Mouse (Mus musculus) hindbrain, embryonic 15.5 days (tissue): ENCODE measurements at regions not wholly inside any gene's neighbourhood (a gene's known extent, or its start where the extent isn't known, plus 50 kb on each side); places are given as distances from the start of the nearest gene placed in this dataset.

Source experiments
- ATAC-seq: fragments of 200-750 bp; cut with Nextera tagmentation; 2 replicates; pipeline ENCODE4 v1.8.0; 2017; ENCODE audit warnings: low read depth, moderate number of reproducible peaks, moderate TSS enrichment; ENCODE audit not compliant: low FRiP score
- H3K27ac ChIP-seq: fragments of 300-500 bp; sonication (generic); replicated peaks from 2 replicates; pipeline ENCODE4 v1.5.1; 2015; ENCODE audit warnings: mild to moderate bottlenecking, inconsistent platforms
- H3K27me3 ChIP-seq: fragments of 300-500 bp; sonication (generic); 2 replicates; pipeline ENCODE4 v1.6.1; 2015; ENCODE audit warnings: control low read depth, inconsistent platforms
- H3K36me3 ChIP-seq: fragments of 300-500 bp; sonication (generic); 2 replicates; pipeline ENCODE4 v1.6.1; 2015; ENCODE audit warnings: control low read depth, inconsistent platforms
- H3K4me1 ChIP-seq: fragments of 300-500 bp; sonication (generic); replicated peaks from 2 replicates; pipeline ENCODE4 v1.6.1; 2015; ENCODE audit warnings: control low read depth, inconsistent platforms
- H3K4me2 ChIP-seq: fragments of 300-500 bp; sonication (generic); 2 replicates; pipeline ENCODE4 v1.6.1; 2015; ENCODE audit warnings: moderate library complexity, mild to moderate bottlenecking, inconsistent platforms
- H3K4me3 ChIP-seq: fragments of 300-500 bp; sonication (generic); 2 replicates; pipeline ENCODE4 v1.5.1; 2015; ENCODE audit warnings: mild to moderate bottlenecking, inconsistent platforms
- H3K9ac ChIP-seq: fragments of 300-500 bp; sonication (generic); 2 replicates; pipeline ENCODE4 v1.6.1; 2015; ENCODE audit warnings: inconsistent platforms
- H3K9me3 ChIP-seq: fragments of 300-500 bp; sonication (generic); 2 replicates; pipeline ENCODE4 v1.6.1; 2016; ENCODE audit warnings: control low read depth, inconsistent platforms
- WGBS: fragments of 180-500 bp; shearing (Covaris S2); methylation state at CpG from one replicate; pipeline ENCODE4 v1.1.7; 2015; 5-methylcytosine and 5-hydroxymethylcytosine counted together

GRCm38 (mm10) chr12:96453374-96453773 is 761.3 kb downstream of the Flrt2 start:
- Histone ChIP-seq H3K9me3 (no peaks in the 10 kb centered on the region), H3K27me3 (no peaks in the 10 kb centered on the region), H3K4me2 (no peak overlapping the region), H3K27ac (no peak overlapping the region), H3K4me1 (no peaks in the 10 kb centered on the region), H3K9ac (no peak overlapping the region), H3K36me3 (no peaks in the 10 kb centered on the region), H3K4me3 (no peak overlapping the region)
- no peak for ATAC-seq
- WGBS = 11% methylated on average over 3 of the region's 3 CpGs

- no peak overlapping the region for H3K27ac ChIP-seq
- H3K4me2 ChIP-seq = no peak overlapping the region
- H3K4me1 ChIP-seq = no peaks in the 10 kb centered on the region
- no peak for ATAC-seq
- no peaks in the 10 kb centered on the region for H3K36me3 ChIP-seq
- no peaks in the 10 kb centered on the region for H3K9me3 ChIP-seq
- no peaks in the 10 kb centered on the region for H3K27me3 ChIP-seq
- no peak overlapping the region for H3K9ac ChIP-seq
- H3K4me3 ChIP-seq = no peak overlapping the region
- 67% methylated on average over 3 of the region's 3 CpGs for WGBS
Observed at GRCm38 (mm10) chr12:96476344-96476743, 784.3 kb downstream of the Flrt2 start.

GRCm38 (mm10) chr12:96488448-96488960 is 796.5 kb downstream of the Flrt2 start:
- Histone ChIP-seq H3K4me1 (no peaks in the 10 kb centered on the region), H3K36me3 (no peaks in the 10 kb centered on the region), H3K9me3 (no peaks in the 10 kb centered on the region), H3K27ac (no peak overlapping the region), H3K27me3 (no peaks in the 10 kb centered on the region), H3K9ac (no peak overlapping the region), H3K4me2 (no peak overlapping the region), H3K4me3 (no peak overlapping the region)
- 65% methylated on average over 1 of the region's 1 CpGs for WGBS
- no peak for ATAC-seq

- ATAC-seq = no peak
- Histone ChIP-seq H3K36me3 (no peaks in the 10 kb centered on the region), H3K27ac (no peak overlapping the region), H3K9ac (no peak overlapping the region), H3K4me3 (no peak overlapping the region), H3K9me3 (no peaks in the 10 kb centered on the region), H3K27me3 (no peaks in the 10 kb centered on the region), H3K4me2 (no peak overlapping the region), H3K4me1 (no peaks in the 10 kb centered on the region)
- 79% methylated on average over 1 of the region's 1 CpGs for whole genome bisulfite sequencing
Observed at GRCm38 (mm10) chr12:96509658-96510057, 817.6 kb downstream of the Flrt2 start.

- Histone ChIP-seq H3K9ac (no peak overlapping the region), H3K9me3 (no peaks in the 10 kb centered on the region), H3K27me3 (no peaks in the 10 kb centered on the region), H3K36me3 (no peaks in the 10 kb centered on the region), H3K4me2 (no peak overlapping the region), H3K27ac (no peak overlapping the region), H3K4me3 (no peak overlapping the region), H3K4me1 (no peaks in the 10 kb centered on the region)
- WGBS = 80% methylated on average over 1 of the region's 1 CpGs
- ATAC-seq = no peak
Observed at GRCm38 (mm10) chr12:96558824-96559223, 866.8 kb downstream of the Flrt2 start.

- no peaks in the 10 kb centered on the region; the same call in 1 of the 2 replicates for H3K9me3 ChIP-seq
- WGBS = 72% methylated on average over 3 of the region's 3 CpGs
Observed at GRCm38 (mm10) chr12:96594845-96595244, 902.8 kb downstream of the Flrt2 start.

GRCm38 (mm10) chr12:96615134-96615533 is 923.1 kb downstream of the Flrt2 start:
- no peaks in the 10 kb centered on the region for H3K36me3 ChIP-seq
- ATAC-seq = no peak
- 94% methylated on average over 2 of the region's 2 CpGs for WGBS
- H3K4me2 ChIP-seq = no peak overlapping the region
- H3K27ac ChIP-seq = no peak overlapping the region
- no peak overlapping the region for H3K9ac ChIP-seq
- H3K9me3 ChIP-seq = no peaks in the 10 kb centered on the region
- H3K27me3 ChIP-seq = no peaks in the 10 kb centered on the region
- no peak overlapping the region for H3K4me3 ChIP-seq
- H3K4me1 ChIP-seq = no peaks in the 10 kb centered on the region

More at GRCm38 (mm10) chr12:96594845-96595244, 902.8 kb downstream of the Flrt2 start:
- Histone ChIP-seq H3K27me3 (no peaks in the 10 kb centered on the region), H3K27ac (no peak overlapping the region), H3K4me3 (no peak overlapping the region), H3K36me3 (no peaks in the 10 kb centered on the region), H3K4me2 (no peak overlapping the region), H3K4me1 (no peaks in the 10 kb centered on the region), H3K9ac (no peak overlapping the region)
- no peak for ATAC-seq

- no peaks in the 10 kb centered on the region for H3K36me3 ChIP-seq
- ATAC-seq = no peak
- no peak overlapping the region for H3K4me3 ChIP-seq
- H3K9ac ChIP-seq = no peak overlapping the region
- H3K27ac ChIP-seq = no peak overlapping the region
- 87% methylated on average over 4 of the region's 4 CpGs for WGBS
- H3K9me3 ChIP-seq = no peaks in the 10 kb centered on the region
- H3K27me3 ChIP-seq = no peaks in the 10 kb centered on the region
- no peaks in the 10 kb centered on the region for H3K4me1 ChIP-seq
- H3K4me2 ChIP-seq = no peak overlapping the region
Observed at GRCm38 (mm10) chr12:96615850-96616249, 923.8 kb downstream of the Flrt2 start.

GRCm38 (mm10) chr12:96617226-96617625 is 925.2 kb downstream of the Flrt2 start:
- no peak overlapping the region for H3K9ac ChIP-seq
- H3K27ac ChIP-seq = no peak overlapping the region
- H3K36me3 ChIP-seq = no peaks in the 10 kb centered on the region
- no peaks in the 10 kb centered on the region for H3K9me3 ChIP-seq
- no peak overlapping the region for H3K4me3 ChIP-seq
- H3K27me3 ChIP-seq = no peaks in the 10 kb centered on the region
- H3K4me2 ChIP-seq = no peak overlapping the region
- no peak for ATAC-seq
- no peaks in the 10 kb centered on the region for H3K4me1 ChIP-seq
- 99% methylated on average over 2 of the region's 2 CpGs for WGBS
